Mouse (Mus musculus): ENCODE measurements around the gene Kdm5b.

GRCm38 (mm10) chr1:134558511-134558910 is 1.5 kb upstream of the Kdm5b start:
- no peak for TF ChIP-seq EP300 (IDR thresholded peaks at IDR 0.05; ENCODE audit: low read depth)
- no peak for TF ChIP-seq CTCF (IDR thresholded peaks at IDR 0.05; ENCODE audit: low read depth)

All from liver, postnatal 0 days (tissue).